Mouse (Mus musculus) embryonic stem cell, embryonic (primary cell): ENCODE data around the gene Lsm3.

ENCODE experiments used
- CTCF ChIA-PET, 4 experiments: fragments of 300-600 bp in 2 of 4; fragments of 350-600 bp in 2 of 4; sonication (Branson Sonifier 250); formaldehyde crosslinking; loops; one replicate each; lab custom pipeline; 2022; ENCODE audit warnings: inconsistent platforms in 2 of 4; lab: Charles Lee
- POLR2A ChIA-PET, 4 experiments: fragments of 300-600 bp in 2 of 4; fragments of 350-600 bp in 2 of 4; sonication (Branson Sonifier 250); formaldehyde crosslinking; loops; one replicate each; lab custom pipeline; 2022; ENCODE audit warnings: antibody characterized with exemption in 4 of 4, inconsistent platforms in 1 of 4; lab: Charles Lee

The Lsm3 gene

DNA sequence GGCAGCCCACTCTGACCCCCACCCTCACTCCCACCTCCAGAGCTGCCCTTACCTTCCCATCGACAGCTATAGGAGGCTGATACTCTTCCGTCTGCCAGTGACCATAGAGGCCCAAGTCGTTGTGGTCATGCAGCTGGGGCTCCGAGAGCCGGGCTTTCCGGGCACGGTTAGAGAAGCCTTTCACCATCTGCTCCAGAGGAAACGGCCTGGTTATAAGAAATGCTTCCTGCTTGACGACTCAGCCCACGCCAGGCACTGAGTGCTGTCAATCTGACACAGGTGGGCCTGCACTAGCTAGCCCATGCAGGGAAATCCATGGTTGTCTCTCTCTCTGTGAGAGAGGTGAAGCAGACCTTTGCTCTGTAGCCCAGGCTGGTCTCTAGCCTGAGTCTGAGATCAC lies 22.7 kb upstream of the Lsm3 start:
- POLR2A ChIA-PET: interaction anchor here in 1 of 4 experiments (0.9 kb wide), 1 partner anchor 10 kb away, joined by 3 read pairs; no protein-coding TSS in a partner anchor
- CTCF ChIA-PET: interaction anchor here in 1 of 4 experiments (1.4 kb wide), 1 partner anchor 16 kb away, joined by 3 read pairs; no protein-coding TSS in a partner anchor

DNA sequence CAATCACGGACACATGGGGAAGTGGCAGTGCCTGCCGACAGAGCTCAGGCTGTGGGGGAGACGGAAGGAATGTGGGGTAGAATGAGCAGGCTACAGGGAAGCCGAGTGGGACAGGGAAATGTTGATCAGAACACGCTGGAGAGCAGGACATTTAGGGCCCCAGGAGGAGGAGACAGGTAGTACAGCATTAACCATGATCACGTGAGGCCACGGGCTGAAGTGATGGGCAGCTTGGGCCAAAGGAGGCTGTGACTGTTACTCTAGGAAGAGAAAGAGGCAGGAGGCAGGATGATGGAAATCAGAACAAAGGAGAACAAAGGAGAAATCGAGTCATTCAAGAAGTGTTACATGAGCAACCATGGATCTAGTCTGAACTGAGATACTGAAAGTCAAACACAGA lies 21.2 kb upstream of the Lsm3 start:
- POLR2A ChIA-PET: interaction anchor here in 2 of 4 experiments (1.2 kb wide), 3 partner anchors 18 to 21 kb away, joined by 3 read pairs; partner anchors contain the start of genes Chchd4 (in 1 of the 2) and Tmem43 (in 1 of the 2)
- CTCF ChIA-PET: interaction anchor here in 1 of 4 experiments (1.5 kb wide), 1 partner anchor 15 kb away, joined by 3 read pairs; no protein-coding TSS in a partner anchor

DNA sequence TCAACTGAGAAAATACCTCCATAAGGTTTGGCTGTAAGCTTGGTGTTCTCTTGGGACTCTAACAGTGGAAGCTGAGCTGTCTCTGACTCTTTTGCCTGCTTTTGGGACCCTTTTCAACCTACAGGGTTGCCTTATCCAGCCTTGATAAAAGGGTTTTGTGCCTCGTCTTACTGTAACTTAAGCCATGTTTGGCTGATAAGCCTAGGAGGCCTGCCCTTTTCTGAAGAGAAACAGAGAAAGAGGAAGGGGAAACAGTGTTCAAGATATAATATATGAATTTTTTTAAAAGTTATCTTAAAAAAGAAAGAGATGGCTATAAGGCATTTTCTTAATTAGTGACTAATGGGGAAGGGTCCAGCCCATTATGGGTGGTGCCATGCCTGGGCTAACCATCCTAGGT lies 12.4 kb upstream of the Lsm3 start:
- ChIA-PET CTCF (no interaction called here), POLR2A (interaction anchor here in 1 of 4 experiments (0.7 kb wide), 1 partner anchor 10 kb away, joined by 3 read pairs; no protein-coding TSS in a partner anchor)

DNA sequence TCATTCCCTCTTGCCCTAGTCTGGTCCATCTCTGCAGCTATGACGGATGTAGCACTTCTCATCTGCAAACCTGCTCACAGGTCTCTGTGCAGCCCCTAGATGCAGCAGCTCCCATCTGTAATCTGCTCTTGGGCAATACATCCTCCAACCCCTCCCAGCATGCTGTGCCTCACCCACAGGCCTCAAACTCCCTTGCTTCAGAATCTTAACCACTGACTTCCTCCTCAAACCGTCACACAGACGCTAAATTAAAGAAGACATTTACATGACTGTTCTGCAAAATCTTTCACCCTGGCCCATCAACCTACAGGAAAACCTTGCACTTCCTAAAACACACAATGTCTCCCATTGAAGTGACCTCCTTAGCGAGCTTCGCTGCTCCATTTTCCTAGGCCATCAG lies 9.7 kb upstream of the Lsm3 start:
- ChIA-PET CTCF (no interaction called here), POLR2A (interaction anchor here in 1 of 4 experiments (1.2 kb wide), 1 partner anchor 33 kb away, joined by 3 read pairs; no protein-coding TSS in a partner anchor)

DNA sequence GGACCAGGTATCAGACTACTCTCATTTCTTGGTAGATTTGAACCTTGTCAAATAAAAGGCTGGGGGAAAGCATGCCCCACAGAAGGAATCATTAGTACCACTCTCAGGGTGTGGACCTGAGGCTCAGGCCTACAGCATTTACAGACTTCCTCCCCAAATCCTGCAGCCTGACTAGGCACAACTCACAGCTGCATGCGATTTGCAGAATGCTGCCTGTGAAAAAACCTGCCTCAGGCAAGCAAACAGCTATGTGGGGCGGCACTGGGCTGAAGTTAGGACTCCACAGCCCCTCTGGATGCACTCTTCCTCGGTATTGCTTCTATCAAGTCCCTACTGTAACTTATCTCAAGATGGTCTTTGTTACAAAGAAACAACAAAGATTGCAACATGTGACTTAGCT lies 7.7 kb upstream of the Lsm3 start:
- POLR2A ChIA-PET: interaction anchor here in 3 of 4 experiments (0.7 to 1.8 kb wide), 8 partner anchors 8 to 67 kb away, joined by 3 to 8 read pairs (median 4); no protein-coding TSS in a partner anchor
- CTCF ChIA-PET: interaction anchor here (0.6 to 2.0 kb wide), 8 partner anchors 19 to 559 kb away, joined by 3 to 20 read pairs (median 3); no protein-coding TSS in a partner anchor

DNA sequence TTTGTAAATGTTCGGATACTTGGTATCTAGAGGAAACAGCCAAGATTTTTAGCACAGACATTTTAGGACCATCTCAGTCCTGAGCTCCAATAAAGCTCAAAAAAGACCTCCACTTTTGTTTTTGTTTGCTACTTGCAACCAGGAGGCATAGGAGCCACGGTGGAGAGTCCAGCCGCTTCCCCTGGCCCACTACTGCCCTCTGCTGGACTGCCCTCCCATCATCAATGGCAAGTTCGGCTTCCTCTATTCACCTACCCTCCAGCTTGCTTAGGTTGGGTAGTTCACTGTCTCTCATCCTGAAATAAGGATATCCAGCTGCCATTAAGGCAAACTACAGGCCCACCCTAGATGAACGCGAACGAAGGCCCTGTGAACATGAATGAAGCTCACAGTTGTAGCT lies 6.4 kb upstream of the Lsm3 start:
- ChIA-PET CTCF (interaction anchor here (0.5 to 2.0 kb wide), 31 partner anchors 8 to 1536 kb away, joined by 3 to 20 read pairs (median 3); partner anchors contain the start of gene Wnt7a (in 1 of the 4)), POLR2A (interaction anchor here (0.6 to 2.2 kb wide), 17 partner anchors 9 to 1673 kb away, joined by 3 to 9 read pairs (median 4); partner anchors contain the start of genes Chchd4 (in 1 of the 4) and Tmem43 (in 1 of the 4))

DNA sequence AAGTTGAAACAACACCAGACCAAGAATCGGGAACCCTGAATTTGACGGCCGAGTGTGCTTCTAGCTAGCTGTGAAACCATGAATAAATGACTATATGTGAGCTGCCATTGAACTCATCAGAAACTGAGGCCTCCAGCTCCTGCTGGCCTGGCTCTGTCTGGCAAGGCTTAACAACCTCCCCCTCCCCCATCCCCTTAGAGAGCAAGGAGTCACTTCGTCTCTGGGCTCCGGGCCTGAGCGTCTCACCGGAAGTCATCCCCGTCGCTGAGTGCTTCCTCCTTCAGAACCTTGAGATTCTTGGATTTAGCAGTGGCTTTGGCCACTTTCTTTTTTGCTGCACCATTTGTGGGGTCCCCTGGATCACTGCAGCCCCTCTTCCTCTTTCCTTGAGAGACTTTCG lies 5.5 kb upstream of the Lsm3 start:
- ChIA-PET POLR2A (interaction anchor here in 3 of 4 experiments (0.5 to 2.2 kb wide), 10 partner anchors 15 to 796 kb away, joined by 3 to 9 read pairs (median 5); partner anchors contain the start of genes Chchd4 (in 1 of the 3) and Tmem43 (in 1 of the 3)), CTCF (interaction anchor here in 2 of 4 experiments (0.6 to 2.0 kb wide), 11 partner anchors 18 to 557 kb away, joined by 3 to 9 read pairs (median 4); no protein-coding TSS in a partner anchor)

DNA sequence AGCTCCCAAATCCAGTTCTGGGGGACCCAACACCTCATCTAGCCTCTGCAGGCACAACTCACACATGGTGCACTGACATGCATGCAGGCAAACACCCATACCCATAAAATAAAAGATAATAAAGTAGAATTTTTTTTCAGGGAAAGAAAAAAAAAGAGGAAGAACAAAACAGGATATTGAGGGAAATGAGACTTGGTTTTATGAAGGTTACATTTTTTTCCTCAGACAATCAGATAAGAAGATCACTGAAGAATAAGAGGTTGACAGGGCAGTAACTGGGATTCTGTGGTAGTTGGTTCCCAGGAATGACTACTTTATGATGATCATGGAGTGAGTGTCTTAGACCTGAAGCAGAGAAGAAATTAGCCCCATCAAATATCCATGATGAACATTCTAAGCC lies 1.6 kb upstream of the Lsm3 start:
- POLR2A ChIA-PET: interaction anchor here in 3 of 4 experiments (0.5 to 2.5 kb wide), 13 partner anchors 14 to 192 kb away, joined by 3 to 9 read pairs (median 4); partner anchors contain the start of genes Chchd4 (in 2 of the 3), Tmem43 (in 2 of the 3) and Wnt7a (in 1 of the 3)

DNA sequence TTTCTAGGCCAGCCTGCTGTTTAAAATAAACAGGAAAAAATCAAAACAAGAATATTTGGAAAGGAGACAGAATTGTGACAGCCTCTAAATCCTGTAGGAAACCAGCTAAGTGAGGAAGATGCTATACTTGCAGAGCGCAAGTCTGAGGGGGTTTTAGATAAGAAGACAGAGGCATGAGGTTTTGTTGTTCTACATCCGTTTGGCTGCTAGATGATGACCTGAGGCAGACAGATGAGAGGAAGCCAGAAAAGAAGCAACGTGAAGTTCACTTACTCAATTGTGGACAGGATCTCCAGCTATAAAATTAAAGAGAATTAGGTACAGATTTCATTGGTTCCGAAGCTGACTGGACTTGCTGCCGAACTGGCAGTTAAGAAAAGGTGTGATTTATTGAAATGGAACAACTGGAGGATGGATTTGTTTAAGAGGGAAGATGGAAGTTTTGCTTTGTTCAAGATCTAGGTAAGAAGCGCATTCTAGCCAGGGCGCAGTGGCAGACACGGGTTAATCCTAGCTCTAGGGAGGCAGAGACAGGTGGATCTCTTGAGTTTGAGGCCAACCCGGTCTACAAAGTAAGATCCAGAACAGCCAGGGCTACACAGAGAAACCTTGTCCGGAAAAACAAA lies 878 bp upstream of the Lsm3 start:
- CTCF ChIA-PET: interaction anchor here in 1 of 4 experiments (1.0 to 1.1 kb wide), 2 partner anchors 12 to 101 kb away, joined by 3 to 4 read pairs; no protein-coding TSS in a partner anchor
- POLR2A ChIA-PET: interaction anchor here in 3 of 4 experiments (0.5 to 2.5 kb wide), 13 partner anchors 10 to 244 kb away, joined by 3 to 7 read pairs (median 3); partner anchors contain the start of gene Wnt7a (in 1 of the 3)

More for the DNA sequence above, 1.6 kb upstream of the Lsm3 start:
- CTCF ChIA-PET: interaction anchor here in 1 of 4 experiments (1.0 to 1.1 kb wide), 2 partner anchors 13 to 100 kb away, joined by 3 to 4 read pairs; no protein-coding TSS in a partner anchor

DNA sequence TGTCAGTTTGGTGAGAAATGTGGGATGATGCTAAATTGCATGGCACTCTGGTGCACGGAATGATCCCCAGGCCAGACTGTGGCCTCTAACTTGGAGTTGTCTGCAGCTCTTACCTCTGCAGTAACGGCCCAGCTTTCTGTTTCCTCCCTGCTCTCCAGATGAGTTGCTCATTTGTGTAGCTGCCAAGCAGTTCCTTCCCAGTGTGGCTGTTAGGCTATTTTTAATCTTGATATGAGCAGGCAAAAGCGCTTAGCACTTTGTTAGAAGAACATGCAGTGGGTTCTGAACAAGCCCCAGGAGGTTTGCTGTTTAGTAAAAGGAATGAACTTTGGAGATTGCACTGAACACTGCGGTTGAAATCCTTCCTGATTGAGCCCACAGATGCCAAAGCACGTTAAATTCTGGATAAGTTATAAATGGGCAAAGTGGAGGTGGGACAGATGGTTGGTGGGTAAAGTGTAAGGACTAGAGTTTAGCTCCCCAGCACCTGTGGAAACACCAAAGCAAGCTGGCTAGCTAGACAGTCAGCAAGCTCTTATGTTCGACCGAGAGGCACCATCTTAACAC lies 2.8 kb downstream of the Lsm3 start:
- POLR2A ChIA-PET: interaction anchor here in 2 of 4 experiments (1.1 to 3.6 kb wide), 4 partner anchors 7 to 9 kb away, joined by 3 to 17 read pairs (median 12); no protein-coding TSS in a partner anchor
- CTCF ChIA-PET: interaction anchor here in 3 of 4 experiments (0.6 to 2.6 kb wide), 4 partner anchors 9 to 10 kb away, joined by 3 to 9 read pairs (median 5); no protein-coding TSS in a partner anchor

DNA sequence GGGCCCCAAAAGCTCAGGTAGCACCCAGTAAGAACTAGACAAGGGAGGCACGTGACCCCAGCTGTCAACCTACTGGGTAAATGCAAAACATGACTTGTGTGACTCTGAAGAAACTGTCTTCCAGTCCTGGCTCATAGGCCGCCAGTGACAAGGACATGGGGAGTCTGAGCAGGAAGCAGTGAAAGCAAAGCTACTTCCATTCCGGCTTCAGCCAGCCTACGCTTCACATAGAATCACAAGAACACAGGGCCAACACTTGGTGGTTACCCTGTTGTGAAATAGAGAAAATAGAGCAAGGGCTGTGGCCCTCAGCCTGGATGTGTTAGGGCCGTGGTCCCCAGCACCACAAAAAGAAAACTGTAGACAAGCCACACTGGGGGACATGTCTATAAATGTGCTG lies 7.1 kb downstream of the Lsm3 start:
- POLR2A ChIA-PET: interaction anchor here in 2 of 4 experiments (0.5 to 2.5 kb wide), 7 partner anchors 9 to 208 kb away, joined by 3 to 9 read pairs (median 5); partner anchors contain the start of genes Chchd4 (in 1 of the 2) and Tmem43 (in 1 of the 2)
- CTCF ChIA-PET: interaction anchor here in 3 of 4 experiments (0.6 to 2.0 kb wide), 3 partner anchors 14 to 342 kb away, joined by 3 to 7 read pairs (median 6); no protein-coding TSS in a partner anchor

DNA sequence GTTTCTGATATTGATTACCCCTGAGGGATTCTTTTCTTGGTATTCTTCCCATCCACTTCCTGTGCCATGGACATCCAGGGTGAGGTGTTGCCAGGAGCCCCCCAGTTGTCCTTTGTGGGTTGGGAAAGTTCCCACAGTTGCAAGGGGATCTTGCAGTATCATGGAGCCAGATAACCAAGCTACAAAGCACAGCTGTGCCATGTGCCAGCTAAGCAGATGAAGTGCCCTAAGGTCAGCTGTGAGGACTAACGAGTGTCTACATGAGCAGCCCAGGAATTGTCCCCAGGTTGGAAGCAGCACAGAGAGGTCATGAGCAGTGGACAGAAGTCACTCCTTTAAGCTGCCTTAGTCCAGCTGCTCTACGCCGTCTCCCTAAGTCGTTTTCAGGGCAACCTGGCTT lies 9.8 kb downstream of the Lsm3 start:
- POLR2A ChIA-PET: interaction anchor here in 1 of 4 experiments (0.8 to 2.5 kb wide), 4 partner anchors 7 to 239 kb away, joined by 3 to 10 read pairs (median 6); partner anchors contain the start of genes Lsm3 and Xpc
- CTCF ChIA-PET: interaction anchor here in 1 of 4 experiments (0.6 to 0.9 kb wide), 2 partner anchors 13 to 744 kb away, joined by 3 to 6 read pairs; no protein-coding TSS in a partner anchor

DNA sequence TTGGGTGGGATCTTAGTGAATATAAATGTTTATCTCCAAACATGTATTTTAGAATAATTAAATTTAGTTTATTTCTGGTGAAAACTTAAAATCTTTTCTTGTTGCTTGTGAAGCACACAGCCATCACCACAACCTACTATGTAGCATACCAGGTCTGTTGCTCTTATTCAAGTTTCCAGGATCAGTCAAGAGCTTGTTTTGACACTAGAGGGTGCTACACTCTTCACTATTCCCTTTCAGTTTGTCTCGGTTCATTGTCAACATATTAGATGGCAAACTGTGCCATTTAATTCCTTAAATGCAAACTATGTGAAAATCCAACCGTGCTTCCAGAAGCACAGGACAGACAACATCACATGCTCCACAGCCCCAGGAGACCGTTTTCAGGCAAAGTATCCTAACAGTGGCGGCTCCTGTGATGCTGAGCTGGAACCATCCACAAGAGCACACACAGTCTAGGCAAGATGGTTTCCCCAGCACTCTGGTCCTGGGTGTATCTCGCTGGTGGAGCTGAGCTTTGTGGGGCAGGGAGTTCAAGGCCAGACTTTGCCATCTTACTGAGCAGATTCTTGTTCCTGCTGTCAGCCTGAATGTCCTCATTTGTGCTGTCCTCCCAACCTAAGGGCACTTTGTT lies 11.6 kb downstream of the Lsm3 start:
- POLR2A ChIA-PET: interaction anchor here in 3 of 4 experiments (0.9 to 1.9 kb wide), 23 partner anchors 9 to 325 kb away, joined by 3 to 17 read pairs (median 3); partner anchors contain the start of genes Lsm3 (in 2 of the 3), Xpc (in 2 of the 3) and Slc6a6 (in 1 of the 3)
- CTCF ChIA-PET: interaction anchor here (0.5 to 2.6 kb wide), 52 partner anchors 9 to 742 kb away, joined by 3 to 19 read pairs (median 3); no protein-coding TSS in a partner anchor

DNA sequence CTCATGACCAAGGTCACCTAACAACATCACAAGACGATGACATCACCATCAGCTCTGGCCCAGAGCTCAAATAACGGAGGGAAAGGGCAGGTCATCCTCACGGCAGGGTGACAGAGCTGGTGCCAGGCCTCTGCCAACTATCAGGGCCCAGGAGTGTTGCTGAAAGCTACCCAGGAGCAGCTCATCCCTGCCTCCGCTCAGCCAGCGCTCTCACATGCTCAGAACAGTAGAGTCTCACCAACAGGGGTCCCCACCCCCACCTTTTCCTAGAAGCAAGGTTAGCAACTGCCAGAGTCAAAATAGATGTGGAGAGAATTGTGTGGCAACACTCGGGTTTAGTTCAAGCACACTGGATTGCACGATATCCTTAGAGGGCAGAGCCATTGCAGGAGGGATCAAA lies 12.5 kb downstream of the Lsm3 start:
- ChIA-PET POLR2A (interaction anchor here in 3 of 4 experiments (1.0 to 1.9 kb wide), 11 partner anchors 10 to 324 kb away, joined by 3 to 17 read pairs (median 3); partner anchors contain the start of genes Lsm3 (in 1 of the 3) and Xpc (in 1 of the 3)), CTCF (interaction anchor here (0.6 to 2.6 kb wide), 21 partner anchors 9 to 741 kb away, joined by 3 to 19 read pairs (median 4); no protein-coding TSS in a partner anchor)

DNA sequence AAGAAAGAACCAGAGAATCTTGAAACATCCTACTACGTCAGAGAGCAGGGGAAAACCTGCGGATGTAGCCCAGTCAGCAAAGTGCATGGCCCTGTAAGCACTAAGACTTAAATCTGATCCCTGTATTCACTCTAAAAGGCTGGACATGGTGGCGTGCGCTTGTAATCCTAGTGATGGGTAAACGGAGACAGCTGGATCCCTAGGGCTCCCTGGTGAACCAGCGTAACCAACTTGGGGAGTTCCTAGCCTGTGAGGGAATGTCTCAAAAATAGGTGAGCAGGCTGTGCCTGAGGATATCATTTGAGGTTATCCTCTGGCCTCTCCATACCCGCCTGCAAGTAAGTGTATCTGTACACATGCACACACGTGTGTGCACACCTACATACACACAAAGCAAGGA lies 14.9 kb downstream of the Lsm3 start:
- ChIA-PET CTCF (interaction anchor here in 1 of 4 experiments (0.8 kb wide), 1 partner anchor 47 kb away, joined by 3 read pairs; no protein-coding TSS in a partner anchor), POLR2A (interaction anchor here in 1 of 4 experiments (1.1 kb wide), 1 partner anchor 7 kb away, joined by 3 read pairs; no protein-coding TSS in a partner anchor)

DNA sequence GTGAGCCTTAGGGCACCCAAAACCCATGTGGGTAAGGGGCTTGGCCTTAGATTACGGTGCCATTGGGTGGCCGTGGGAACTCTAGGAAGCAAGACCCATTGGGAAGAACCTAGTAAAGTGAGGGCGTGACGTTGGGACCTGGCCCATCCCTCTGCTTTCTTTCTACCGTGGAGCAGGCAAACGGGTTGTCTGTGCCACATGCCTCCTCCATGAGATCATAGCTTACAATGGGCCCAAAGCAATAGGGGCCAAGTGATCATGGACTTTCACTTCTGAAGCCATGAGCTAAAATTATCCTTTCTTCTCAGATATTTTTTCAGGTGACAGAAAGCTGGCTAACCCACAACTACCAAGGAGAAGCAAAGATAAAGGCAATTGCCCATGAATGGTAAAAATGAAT lies 15.5 kb downstream of the Lsm3 start:
- POLR2A ChIA-PET: interaction anchor here in 1 of 4 experiments (1.1 to 1.7 kb wide), 2 partner anchors 8 to 10 kb away, joined by 3 to 4 read pairs; no protein-coding TSS in a partner anchor

More for the DNA sequence above, 15.5 kb downstream of the Lsm3 start:
- CTCF ChIA-PET: no interaction called here
